Mouse (Mus musculus) forebrain, embryonic 15.5 days (tissue): Measurements from ENCODE around the gene 4930523C07Rik. TPM values are rescaled to one million over a fixed set of nuclear protein-coding genes. Genes with fewer than 3 reads are reported as not detected.

ENCODE experiments used
- ATAC-seq: fragments of 200-750 bp; cut with Nextera tagmentation; replicated peaks from 2 replicates; pipeline ENCODE4 v1.8.0; 2017; ENCODE audit warnings: mild to moderate bottlenecking, moderate TSS enrichment, moderate library complexity
- H3K27ac ChIP-seq: fragments of 300-500 bp; sonication (generic); replicated peaks from 2 replicates; pipeline ENCODE4 v1.5.1; 2015; ENCODE audit warnings: mild to moderate bottlenecking, inconsistent platforms
- H3K27me3 ChIP-seq: fragments of 300-500 bp; sonication (generic); 2 replicates; pipeline ENCODE4 v1.6.1; 2015; ENCODE audit warnings: inconsistent platforms
- H3K36me3 ChIP-seq: fragments of 300-500 bp; sonication (generic); 2 replicates; pipeline ENCODE4 v1.6.1; 2015; ENCODE audit warnings: mild to moderate bottlenecking, inconsistent platforms
- H3K4me1 ChIP-seq: fragments of 300-500 bp; sonication (generic); 2 replicates; pipeline ENCODE4 v1.6.1; 2015; ENCODE audit warnings: inconsistent platforms
- H3K4me2 ChIP-seq: fragments of 300-500 bp; sonication (generic); replicated peaks from 2 replicates; pipeline ENCODE4 v1.6.1; 2015; ENCODE audit warnings: mild to moderate bottlenecking, inconsistent platforms
- H3K4me3 ChIP-seq: fragments of 300-500 bp; sonication (generic); 2 replicates; pipeline ENCODE4 v1.5.1; 2015; ENCODE audit warnings: mild to moderate bottlenecking, inconsistent platforms
- H3K9ac ChIP-seq: fragments of 300-500 bp; sonication (generic); replicated peaks from 2 replicates; pipeline ENCODE4 v1.6.1; 2015; ENCODE audit warnings: mild to moderate bottlenecking, inconsistent platforms
- H3K9me3 ChIP-seq: fragments of 300-500 bp; sonication (generic); 2 replicates; pipeline ENCODE4 v1.6.1; 2016; ENCODE audit warnings: inconsistent platforms
- WGBS: fragments of 180-500 bp; shearing (Covaris S2); methylation state at CpG from one replicate; pipeline ENCODE4 v1.1.7; 2015; ENCODE audit warnings: mixed read lengths; 5-methylcytosine and 5-hydroxymethylcytosine counted together
- polyA plus RNA-seq: library from polyadenylated mRNA; unstranded; fragments of >200 nt; fragmentation: Nextera tagmentation; extraction: Ambion mirVana; gene quantifications from 2 replicates; pipeline ENCODE4 v1.2.1, GENCODE M21; 2015

4930523C07Rik gene
- polyA plus RNA-seq, 1 experiment from 2014 or later: 2.7 TPM

DNA sequence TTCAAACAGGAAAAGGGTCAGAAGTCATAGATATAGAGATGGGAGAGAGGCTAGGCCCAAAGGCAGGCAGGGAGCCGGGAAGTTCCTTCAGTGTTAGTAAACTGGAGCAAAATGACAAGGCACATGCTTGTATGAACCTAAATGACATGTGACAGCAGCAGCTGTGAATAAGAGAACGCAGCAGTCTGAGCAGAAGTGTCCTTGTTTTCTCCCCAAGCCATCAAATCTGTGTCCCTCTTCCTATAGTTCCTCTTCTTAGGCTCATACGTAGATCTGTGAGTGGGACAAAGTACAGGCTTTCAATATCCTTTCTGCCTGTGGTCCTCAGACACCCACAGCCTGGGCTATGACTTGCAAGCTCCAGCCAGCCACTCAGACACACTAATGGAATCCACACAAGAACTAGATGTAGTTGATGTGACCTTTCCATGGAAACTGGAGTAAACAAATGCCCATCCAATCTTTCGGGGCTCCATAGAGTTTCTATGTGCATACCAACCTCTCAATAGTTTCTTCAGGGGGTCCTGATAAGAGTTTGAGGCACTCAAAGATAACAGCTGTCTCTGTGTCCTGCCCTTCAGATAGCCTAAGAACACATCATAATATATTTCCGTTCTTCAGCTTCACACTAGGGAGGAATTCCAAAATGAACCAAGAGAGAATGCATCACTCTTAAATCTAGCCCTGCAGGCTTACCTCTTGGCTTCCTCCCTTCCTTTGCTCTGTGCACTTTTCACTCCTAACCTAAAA lies 5.1 kb downstream of the 4930523C07Rik start:
- Histone ChIP-seq H3K27me3 (no peaks in the 10 kb centered on the region), H3K27ac (no peak overlapping the region), H3K4me1 (peaks cover 6% of the 10 kb centered on the region), H3K36me3 (no peaks in the 10 kb centered on the region), H3K4me3 (no peak overlapping the region), H3K9me3 (no peaks in the 10 kb centered on the region), H3K4me2 (no peak overlapping the region), H3K9ac (no peak overlapping the region)
- ATAC-seq: no peak
- 87% methylated on average over 5 of the region's 5 CpGs for WGBS

DNA sequence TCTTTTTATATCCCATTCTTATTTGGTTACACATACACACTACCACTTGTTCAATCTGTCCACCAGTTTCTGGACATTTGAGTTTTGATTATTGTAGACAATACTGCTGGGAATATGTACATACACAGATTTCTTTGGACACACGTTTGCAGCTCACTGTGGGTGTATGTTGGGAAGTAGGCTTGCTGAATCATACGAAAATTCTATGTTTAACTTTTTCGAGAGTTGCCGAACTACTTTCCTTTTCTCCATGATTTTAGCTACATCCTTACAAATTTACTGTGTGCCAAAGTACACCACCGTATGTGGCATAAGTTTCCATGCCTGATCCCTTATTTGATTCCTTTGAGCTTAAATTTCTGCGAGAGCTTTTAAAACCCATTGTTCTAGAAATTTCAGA lies 6.7 kb downstream of the 4930523C07Rik start:
- Histone ChIP-seq H3K9me3 (no peaks in the 10 kb centered on the region), H3K4me1 (no peaks in the 10 kb centered on the region), H3K9ac (no peak overlapping the region), H3K27me3 (no peaks in the 10 kb centered on the region), H3K4me2 (no peak overlapping the region), H3K36me3 (no peaks in the 10 kb centered on the region), H3K4me3 (no peak overlapping the region), H3K27ac (no peak overlapping the region)
- 89% methylated on average over 6 of the region's 6 CpGs for WGBS
- ATAC-seq: no peak

DNA sequence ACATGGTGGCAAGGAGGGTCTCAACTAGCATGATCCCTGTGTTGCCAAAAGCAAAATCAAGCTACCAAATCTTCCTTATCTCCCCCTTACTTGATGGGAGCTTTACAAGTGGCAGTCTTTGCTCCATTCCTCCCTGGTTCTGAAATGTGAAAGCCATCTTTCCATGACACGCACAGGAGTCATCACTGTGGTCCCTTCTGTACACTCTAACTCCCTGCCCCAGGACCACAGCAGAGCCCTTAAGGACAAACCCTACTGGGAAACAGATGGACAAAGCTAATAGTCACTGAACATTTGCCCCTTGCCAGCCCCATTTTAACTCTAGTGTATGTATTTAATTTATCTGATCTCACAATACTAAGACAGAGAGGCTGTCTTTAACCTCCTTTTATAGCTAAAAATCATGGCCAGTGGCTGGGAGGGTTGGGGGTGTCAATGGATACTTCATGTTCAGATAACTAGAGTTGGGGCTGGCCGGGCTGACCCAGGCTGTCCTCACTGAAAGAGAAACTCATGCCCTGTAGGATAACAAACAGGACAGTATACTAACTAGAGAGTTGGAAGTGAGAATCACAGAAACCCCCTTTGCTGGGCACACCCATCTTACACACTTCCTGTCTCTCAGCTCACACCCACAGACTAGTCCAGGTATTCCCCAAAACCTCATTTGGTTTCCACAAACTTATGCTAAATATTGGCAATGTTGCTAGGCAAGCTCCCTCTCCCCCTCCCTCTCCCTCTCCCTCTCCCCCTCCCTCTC lies 8.6 kb downstream of the 4930523C07Rik start:
- Histone ChIP-seq H3K36me3 (no peaks in the 10 kb centered on the region), H3K27ac (no peak overlapping the region), H3K27me3 (no peaks in the 10 kb centered on the region), H3K9me3 (no peaks in the 10 kb centered on the region), H3K4me2 (no peak overlapping the region), H3K4me3 (no peak overlapping the region), H3K4me1 (no peaks in the 10 kb centered on the region), H3K9ac (no peak overlapping the region)
- WGBS: 94% methylated on average over 2 of the region's 2 CpGs
- no peak for ATAC-seq

DNA sequence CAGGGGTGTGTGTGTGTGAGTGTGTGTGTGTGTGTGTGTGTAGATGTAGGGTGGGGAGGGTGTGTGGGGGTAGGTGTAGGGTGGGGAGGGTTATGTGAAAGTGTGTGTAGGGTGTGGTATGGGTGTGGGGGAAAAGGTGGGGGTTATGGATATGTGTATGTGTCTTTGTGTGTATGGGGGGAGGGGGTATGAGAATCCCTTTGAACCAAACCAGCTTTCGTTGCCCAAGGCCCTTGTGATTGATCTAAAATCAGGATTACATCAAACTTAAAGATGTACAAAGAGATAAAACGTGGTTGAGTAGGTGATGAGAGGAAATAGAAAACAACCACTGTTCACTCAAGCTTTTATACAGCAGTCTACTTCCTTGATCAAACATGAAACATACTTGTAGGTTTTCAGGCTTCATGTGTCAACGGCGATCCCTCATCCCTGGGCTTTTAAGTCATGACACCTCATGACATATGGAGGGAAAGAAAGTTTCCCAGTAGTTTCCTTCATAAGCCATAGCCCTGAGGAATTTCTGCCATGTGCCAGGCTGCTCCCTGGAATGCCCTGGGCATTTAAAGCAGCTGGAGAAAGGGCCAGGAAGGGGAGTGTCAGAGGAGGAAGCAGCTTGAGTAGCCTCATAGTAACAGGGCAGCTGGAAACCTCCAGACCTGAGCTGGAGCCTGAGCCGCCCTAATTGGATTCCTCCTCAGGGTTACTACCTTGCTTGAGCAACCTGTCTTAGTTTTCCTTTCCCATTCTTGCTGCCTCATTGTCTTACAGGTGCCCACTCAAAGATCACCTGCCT lies 9.5 kb downstream of the 4930523C07Rik start:
- no peaks in the 10 kb centered on the region for H3K9me3 ChIP-seq
- H3K27me3 ChIP-seq: no peaks in the 10 kb centered on the region
- no peak overlapping the region for H3K9ac ChIP-seq
- H3K4me2 ChIP-seq: no peak overlapping the region
- no peak overlapping the region for H3K27ac ChIP-seq
- 86% methylated on average over 5 of the region's 5 CpGs for WGBS
- no peaks in the 10 kb centered on the region for H3K4me1 ChIP-seq
- ATAC-seq: no peak
- no peak overlapping the region for H3K4me3 ChIP-seq
- H3K36me3 ChIP-seq: no peaks in the 10 kb centered on the region

DNA sequence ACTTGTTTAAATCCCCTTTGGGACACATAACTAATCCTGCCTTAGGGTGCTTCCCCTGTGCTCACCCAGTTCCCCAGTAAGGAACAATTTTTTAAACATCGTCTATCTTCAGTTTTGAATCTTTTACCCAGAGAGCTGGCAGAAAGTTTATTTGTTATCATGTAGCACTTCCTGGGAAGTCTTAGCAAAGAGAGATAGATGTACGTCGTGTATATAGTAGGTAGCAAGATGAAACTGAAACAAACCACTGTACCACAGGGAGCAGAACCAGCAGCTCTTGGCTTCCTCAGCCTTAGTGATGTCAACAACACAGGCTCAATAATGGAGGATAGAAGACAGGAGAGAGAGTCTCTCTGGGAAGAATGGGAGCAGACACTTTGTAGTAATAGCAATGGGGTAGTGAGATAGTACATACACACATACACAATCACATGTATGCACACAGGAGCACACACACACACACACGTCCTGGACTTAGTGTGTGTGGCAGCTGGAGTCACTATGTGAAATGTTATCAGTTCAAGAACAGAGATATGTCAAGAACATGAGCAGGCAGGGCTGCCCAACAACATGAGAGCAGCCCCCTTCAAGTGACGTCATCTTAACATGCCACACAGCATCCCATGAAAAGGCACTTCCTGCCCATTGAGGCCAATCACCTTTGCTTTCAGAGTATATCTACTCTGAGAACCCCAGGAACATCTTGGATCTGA lies 10.3 kb downstream of the 4930523C07Rik start:
- H3K27me3 ChIP-seq: no peaks in the 10 kb centered on the region
- no peak overlapping the region for H3K4me2 ChIP-seq
- no peaks in the 10 kb centered on the region for H3K36me3 ChIP-seq
- no peak for ATAC-seq
- 85% methylated on average over 5 of the region's 5 CpGs for WGBS
- no peaks in the 10 kb centered on the region for H3K9me3 ChIP-seq
- H3K27ac ChIP-seq: no peak overlapping the region
- H3K4me1 ChIP-seq: no peaks in the 10 kb centered on the region
- no peak overlapping the region for H3K4me3 ChIP-seq
- H3K9ac ChIP-seq: no peak overlapping the region

DNA sequence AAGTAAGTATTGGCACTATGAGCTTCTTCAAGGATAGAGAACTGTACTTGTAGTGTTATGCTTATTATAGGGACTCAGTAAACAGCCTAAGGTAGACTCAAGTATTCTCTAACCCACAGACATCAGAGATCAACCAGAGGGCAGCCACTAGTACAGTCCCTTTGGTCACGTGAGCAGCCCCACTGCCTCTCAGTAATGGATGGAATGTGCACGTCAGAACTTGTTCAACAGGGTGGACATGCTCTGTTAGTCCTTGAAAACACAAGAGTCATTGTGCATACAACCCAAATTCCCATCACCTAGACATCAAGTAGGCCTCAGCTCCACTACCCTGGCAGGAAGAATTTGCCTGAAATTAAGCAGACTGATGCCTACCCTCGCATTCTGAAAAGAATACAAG lies 13.5 kb downstream of the 4930523C07Rik start:
- Histone ChIP-seq H3K9me3 (no peaks in the 10 kb centered on the region), H3K27me3 (no peaks in the 10 kb centered on the region), H3K4me3 (no peak overlapping the region), H3K36me3 (no peaks in the 10 kb centered on the region), H3K4me2 (no peak overlapping the region), H3K9ac (no peak overlapping the region), H3K4me1 (no peaks in the 10 kb centered on the region), H3K27ac (no peak overlapping the region)
- WGBS: 73% methylated on average over 3 of the region's 3 CpGs
- no peak for ATAC-seq

DNA sequence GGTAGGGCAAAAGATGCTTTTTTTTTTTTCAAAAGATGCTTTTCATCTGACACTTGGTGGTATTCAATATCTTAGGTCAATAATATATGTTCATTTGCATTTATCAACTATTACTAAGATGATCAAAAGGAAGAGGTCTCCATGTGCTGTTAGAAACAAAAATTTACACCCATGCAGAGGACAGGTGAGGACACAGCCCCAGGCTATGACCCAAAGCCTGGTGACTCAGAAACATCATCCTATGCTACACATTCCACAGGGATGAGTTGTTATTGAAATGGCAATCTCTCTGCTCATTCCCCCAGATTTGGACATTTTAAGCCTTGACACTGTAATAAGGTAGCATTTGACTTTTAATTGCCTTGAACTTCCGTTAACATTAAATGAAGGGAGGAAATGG lies 15.7 kb downstream of the 4930523C07Rik start:
- Histone ChIP-seq H3K9ac (no peak overlapping the region), H3K4me2 (no peak overlapping the region), H3K4me1 (no peaks in the 10 kb centered on the region), H3K27ac (no peak overlapping the region), H3K4me3 (no peak overlapping the region), H3K36me3 (no peaks in the 10 kb centered on the region), H3K9me3 (no peaks in the 10 kb centered on the region), H3K27me3 (no peaks in the 10 kb centered on the region)
- ATAC-seq: no peak
- WGBS: 78% methylated on average over 1 of the region's 1 CpGs

DNA sequence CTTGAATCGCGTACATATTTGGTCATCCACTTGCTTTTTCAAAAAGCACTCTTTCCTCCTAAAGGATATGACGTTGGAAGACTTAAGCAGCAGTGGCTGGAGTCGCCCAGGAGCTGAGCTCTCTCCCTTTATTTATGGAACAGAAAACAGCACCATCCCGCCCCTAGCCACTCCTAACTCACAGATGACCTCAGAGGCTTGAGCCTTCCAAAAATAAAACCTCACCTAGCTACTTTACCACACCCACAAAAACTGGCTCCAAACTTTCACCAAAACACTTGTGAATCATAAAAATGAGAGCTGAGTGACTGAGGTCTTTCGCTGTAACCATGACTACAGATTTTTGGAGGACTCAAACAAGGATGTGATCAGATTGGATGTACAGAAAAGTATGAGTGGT lies 16.4 kb downstream of the 4930523C07Rik start:
- no peaks in the 10 kb centered on the region for H3K36me3 ChIP-seq
- no peaks in the 10 kb centered on the region for H3K9me3 ChIP-seq
- H3K4me2 ChIP-seq: no peak overlapping the region
- ATAC-seq: no peak
- H3K4me1 ChIP-seq: no peaks in the 10 kb centered on the region
- H3K4me3 ChIP-seq: no peak overlapping the region
- H3K27ac ChIP-seq: no peak overlapping the region
- no peaks in the 10 kb centered on the region for H3K27me3 ChIP-seq
- H3K9ac ChIP-seq: no peak overlapping the region
- 74% methylated on average over 6 of the region's 6 CpGs for WGBS

DNA sequence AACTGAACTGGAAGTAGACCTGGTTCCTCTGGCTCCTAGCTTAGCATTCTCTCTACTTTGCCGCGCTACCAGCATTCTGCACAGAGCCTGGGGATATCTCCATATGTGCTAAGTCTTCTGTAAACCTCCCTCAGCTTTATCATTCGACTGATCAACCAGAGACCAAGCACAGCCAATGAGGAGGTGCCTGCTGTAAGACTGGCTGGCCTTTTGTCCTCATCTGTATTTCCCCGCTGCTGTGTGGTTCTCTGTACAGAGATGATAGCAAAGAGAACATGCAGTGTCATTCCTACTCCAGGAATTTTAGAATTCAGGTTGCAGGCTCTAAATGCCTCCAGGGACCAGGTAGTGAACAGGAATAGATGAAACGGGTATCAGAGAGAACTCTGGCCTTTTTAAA lies 17.1 kb downstream of the 4930523C07Rik start:
- no peak overlapping the region for H3K27ac ChIP-seq
- H3K27me3 ChIP-seq: no peaks in the 10 kb centered on the region
- no peak for ATAC-seq
- H3K9ac ChIP-seq: no peak overlapping the region
- WGBS: 89% methylated on average over 5 of the region's 5 CpGs
- H3K4me1 ChIP-seq: no peaks in the 10 kb centered on the region
- H3K36me3 ChIP-seq: no peaks in the 10 kb centered on the region
- H3K9me3 ChIP-seq: no peaks in the 10 kb centered on the region
- no peak overlapping the region for H3K4me3 ChIP-seq
- no peak overlapping the region for H3K4me2 ChIP-seq

DNA sequence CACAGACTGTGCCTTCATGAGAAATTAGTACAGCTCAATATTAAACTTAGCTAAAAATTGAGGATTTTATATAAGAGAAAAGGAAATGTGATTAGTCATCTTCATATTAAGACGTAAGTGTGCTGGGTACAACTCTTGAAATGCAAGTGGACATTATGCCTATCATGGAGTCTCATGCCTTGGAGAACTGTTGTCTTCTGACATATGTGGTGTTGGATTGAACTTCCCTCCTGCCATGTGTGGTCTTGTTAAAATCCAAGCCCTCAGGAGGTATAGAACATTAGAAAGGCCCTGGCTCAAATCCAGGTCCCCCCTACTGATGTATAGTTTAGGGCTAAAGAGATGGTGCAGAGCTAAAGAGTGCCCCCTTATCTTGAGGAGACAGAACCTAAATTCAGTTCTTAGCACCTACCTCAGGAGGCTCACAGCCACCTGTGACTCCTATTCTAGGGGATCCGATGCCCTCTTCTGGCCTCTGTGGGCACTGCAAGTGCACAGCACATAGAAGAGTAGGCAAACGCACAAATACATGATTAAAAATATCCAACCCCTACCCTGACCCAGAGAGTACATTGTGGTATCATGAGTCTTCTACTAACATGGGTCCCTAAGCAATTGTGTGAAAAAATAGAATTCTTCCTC lies 17.7 kb downstream of the 4930523C07Rik start:
- no peak for ATAC-seq
- no peaks in the 10 kb centered on the region for H3K4me1 ChIP-seq
- no peak overlapping the region for H3K4me2 ChIP-seq
- no peak overlapping the region for H3K27ac ChIP-seq
- H3K27me3 ChIP-seq: no peaks in the 10 kb centered on the region
- H3K9ac ChIP-seq: no peak overlapping the region
- WGBS: 58% methylated on average over 3 of the region's 3 CpGs
- no peaks in the 10 kb centered on the region for H3K9me3 ChIP-seq
- no peaks in the 10 kb centered on the region for H3K36me3 ChIP-seq
- H3K4me3 ChIP-seq: no peak overlapping the region

DNA sequence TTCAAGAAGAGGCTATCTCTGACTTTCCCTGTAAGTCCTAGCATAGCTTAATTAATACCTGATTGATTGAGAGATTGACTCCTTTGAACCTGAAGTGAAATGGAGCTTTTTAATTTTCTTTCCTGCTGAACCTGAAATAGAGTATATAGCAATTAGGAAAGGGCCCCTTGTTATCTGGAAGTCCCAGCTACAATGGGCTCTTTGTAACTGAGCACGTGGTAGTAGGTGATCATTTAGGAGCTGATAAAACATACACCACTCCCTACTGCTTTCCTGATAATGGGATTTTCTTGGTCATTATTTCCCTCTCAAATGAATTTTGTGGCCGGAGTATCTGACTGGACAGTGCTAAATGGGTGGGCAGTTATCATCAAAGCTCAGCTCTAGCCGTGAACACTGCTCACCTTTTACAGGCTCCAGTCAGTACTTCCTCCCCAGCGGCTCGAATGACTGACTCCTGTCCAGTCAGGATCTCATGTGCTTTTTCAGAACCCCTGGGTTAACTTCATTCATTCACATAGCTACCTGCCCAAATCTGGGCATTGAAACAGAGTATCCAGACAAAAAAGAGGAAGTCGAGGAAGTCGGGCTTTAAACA lies 20.5 kb downstream of the 4930523C07Rik start:
- WGBS: 51% methylated on average over 7 of the region's 7 CpGs
- H3K4me1 ChIP-seq: no peaks in the 10 kb centered on the region
- no peak overlapping the region for H3K9ac ChIP-seq
- H3K4me3 ChIP-seq: no peak overlapping the region
- H3K4me2 ChIP-seq: no peak overlapping the region
- H3K9me3 ChIP-seq: no peaks in the 10 kb centered on the region
- no peaks in the 10 kb centered on the region for H3K27me3 ChIP-seq
- H3K27ac ChIP-seq: no peak overlapping the region
- no peaks in the 10 kb centered on the region for H3K36me3 ChIP-seq
- ATAC-seq: no peak
